Mouse (Mus musculus) liver, adult 2 months (tissue): ENCODE data around the gene Tmigd3.

Source experiments
- CTCF ChIP-seq: fragments of 200-500 bp; IDR thresholded peaks from 2 replicates; pipeline ENCODE4 v1.5.1; 2011; ENCODE audit warnings: low read depth, low read length, control low read depth
- POLR2A ChIP-seq: fragments of 200-500 bp; IDR thresholded peaks from 2 replicates; pipeline ENCODE4 v1.6.1; 2011; ENCODE audit warnings: low read length, control low read depth; ENCODE audit not compliant: insufficient read depth; ENCODE audit errors: extremely low read depth

GRCm38 (mm10) chr3:105835875-105836274 is 34.8 kb upstream of the Tmigd3 start:
- TF ChIP-seq POLR2A (no peak), CTCF (no peak)
